Comparison of ENCODE assay signal across 9 mouse cellular contexts in genomic region chr4:119338422-119338821, GRCm38 (mm10). TPM values are rescaled to one million over a fixed set of nuclear protein-coding genes. Genes with fewer than 3 reads are reported as not detected.
DNase-seq lines count a peak whose midpoint lies in the region; ATAC-seq and TF ChIP-seq lines count a peak whose summit lies in the region.
"Had no signal": no experiment of that assay in that cellular context is flagged by ENCODE, and none has a peak within 500 bp of the region (broad histone marks: within the 10 kb centered on the region; RNA-seq: fewer than 3 reads in every experiment).

No protein-coding gene starts in this region.

- H3K4me2 ChIP-seq in intestine, embryonic 14.5 days (ENCODE audit: low read length), result 0 out of 2 replicates have a peak overlapping the region, but pooled peaks have one; percentile 5
- no peak overlapping the region; the same call in 1 of the 2 replicates for H3K4me2 ChIP-seq in intestine, postnatal 0 days (replicated peaks; ENCODE audit: low read depth)
- H3K4me2 ChIP-seq in lung, embryonic 16.5 days (ENCODE audit: low read depth, low read length), result peak overlapping the region; percentile 40; the same call in 1 of the 2 replicates
- peak overlapping the region; percentile 30 for H3K4me2 ChIP-seq in hindbrain, embryonic 13.5 days
- H3K4me2 ChIP-seq in neural tube, embryonic 12.5 days (replicated peaks), result peak overlapping the region; percentile 24

- TF ChIP-seq CTCF in intestine, postnatal 0 days (IDR thresholded peaks at IDR 0.05; ENCODE audit: low read depth), result no peak

- WGBS in intestine, embryonic 14.5 days, result 74% methylated on average over 4 of the region's 4 CpGs
- 79% methylated on average over 4 of the region's 4 CpGs for WGBS in intestine, postnatal 0 days
- WGBS in lung, embryonic 16.5 days, result 56% methylated on average over 4 of the region's 4 CpGs
- 27% methylated on average over 4 of the region's 4 CpGs for WGBS in hindbrain, embryonic 13.5 days
- WGBS in neural tube, embryonic 12.5 days, result 62% methylated on average over 4 of the region's 4 CpGs

- H3K4me1 ChIP-seq in intestine, embryonic 14.5 days (replicated peaks; ENCODE audit: control insufficient read depth, insufficient read depth, low read length), result no peaks in the 10 kb centered on the region
- H3K4me1 ChIP-seq in intestine, postnatal 0 days (replicated peaks; ENCODE audit: control insufficient read depth, insufficient read depth, low read length), result no peaks in the 10 kb centered on the region
- H3K4me1 ChIP-seq in lung, embryonic 16.5 days (replicated peaks; ENCODE audit: control insufficient read depth, insufficient read depth, low read length), result no peaks in the 10 kb centered on the region
- H3K4me1 ChIP-seq in hindbrain, embryonic 13.5 days (replicated peaks), result peaks cover 18% of the 10 kb centered on the region
- no peaks in the 10 kb centered on the region for H3K4me1 ChIP-seq in neural tube, embryonic 12.5 days

- ATAC-seq in intestine, embryonic 14.5 days (replicated peaks; ENCODE audit: low FRiP score, low TSS enrichment, low read depth), result no peak
- ATAC-seq in intestine, postnatal 0 days, result no peak
- no peak for ATAC-seq in lung, embryonic 16.5 days (ENCODE audit: low read depth)
- peak; percentile 92 for ATAC-seq in hindbrain, embryonic 13.5 days (ENCODE audit: low FRiP score)
- ATAC-seq in neural tube, embryonic 12.5 days (ENCODE audit: low FRiP score, low read depth), result peak; percentile 88

- DNase-seq in intestine, embryonic 14.5 days (ENCODE audit: low spot score), result peak; percentile 53
- DNase-seq in lung, adult 18-20 months, result no peak
- no peak for DNase-seq in thymus, postnatal 14 days
- no peak for DNase-seq in cerebellum, adult 18-20 months

- no peaks in the 10 kb centered on the region for H3K36me3 ChIP-seq in intestine, embryonic 14.5 days (ENCODE audit: control insufficient read depth, insufficient read depth, low read length)
- H3K36me3 ChIP-seq in intestine, postnatal 0 days (ENCODE audit: control insufficient read depth, insufficient read depth), result no peaks in the 10 kb centered on the region
- H3K36me3 ChIP-seq in lung, embryonic 16.5 days (ENCODE audit: control insufficient read depth, insufficient read depth, low read length), result no peaks in the 10 kb centered on the region
- peaks cover 5% of the 10 kb centered on the region; the same call in 1 of the 2 replicates for H3K36me3 ChIP-seq in hindbrain, embryonic 13.5 days
- no peaks in the 10 kb centered on the region for H3K36me3 ChIP-seq in neural tube, embryonic 12.5 days

- no peak overlapping the region for H3K4me3 ChIP-seq in intestine, embryonic 14.5 days (ENCODE audit: low read depth, low read length)
- H3K4me3 ChIP-seq in intestine, postnatal 0 days (ENCODE audit: low read depth, low read length), result no peak overlapping the region
- H3K4me3 ChIP-seq in lung, embryonic 16.5 days (ENCODE audit: low read length), result no peak overlapping the region
- H3K4me3 ChIP-seq in hindbrain, embryonic 13.5 days, result peak overlapping the region; percentile 15
- no peak overlapping the region for H3K4me3 ChIP-seq in neural tube, embryonic 12.5 days
- H3K4me3 ChIP-seq: myocyte had no signal

- H3K9me3 ChIP-seq in intestine, embryonic 14.5 days (ENCODE audit: control insufficient read depth, low read length), result no peaks in the 10 kb centered on the region
- H3K9me3 ChIP-seq in intestine, postnatal 0 days (ENCODE audit: control insufficient read depth), result no peaks in the 10 kb centered on the region
- no peaks in the 10 kb centered on the region for H3K9me3 ChIP-seq in lung, embryonic 16.5 days (ENCODE audit: control insufficient read depth, low read length)
- no peaks in the 10 kb centered on the region for H3K9me3 ChIP-seq in hindbrain, embryonic 13.5 days
- H3K9me3 ChIP-seq in neural tube, embryonic 12.5 days, result no peaks in the 10 kb centered on the region

- H3K27me3 ChIP-seq in intestine, embryonic 14.5 days (replicated peaks; ENCODE audit: control insufficient read depth, insufficient read depth, low read length), result no peaks in the 10 kb centered on the region
- no peaks in the 10 kb centered on the region for H3K27me3 ChIP-seq in intestine, postnatal 0 days (replicated peaks; ENCODE audit: control insufficient read depth, insufficient read depth, low read length)
- no peaks in the 10 kb centered on the region for H3K27me3 ChIP-seq in lung, embryonic 16.5 days (ENCODE audit: control insufficient read depth, insufficient read depth, low read depth, low read length)
- no peaks in the 10 kb centered on the region for H3K27me3 ChIP-seq in hindbrain, embryonic 13.5 days
- H3K27me3 ChIP-seq in neural tube, embryonic 12.5 days (replicated peaks), result no peaks in the 10 kb centered on the region

- H3K27ac ChIP-seq in intestine, embryonic 14.5 days (ENCODE audit: low read depth), result no peak overlapping the region
- no peak overlapping the region for H3K27ac ChIP-seq in intestine, postnatal 0 days (ENCODE audit: low read depth, low read length)
- no peak overlapping the region for H3K27ac ChIP-seq in lung, embryonic 16.5 days (ENCODE audit: low read length)
- peak overlapping the region; percentile 80 for H3K27ac ChIP-seq in hindbrain, embryonic 13.5 days
- no peak overlapping the region for H3K27ac ChIP-seq in neural tube, embryonic 12.5 days

- H3K9ac ChIP-seq in intestine, embryonic 14.5 days (ENCODE audit: low read length), result no peak overlapping the region
- H3K9ac ChIP-seq in intestine, postnatal 0 days (ENCODE audit: low read depth, low read length), result no peak overlapping the region
- H3K9ac ChIP-seq in lung, embryonic 16.5 days (ENCODE audit: low read length), result no peak overlapping the region
- peak overlapping the region; percentile 31 for H3K9ac ChIP-seq in hindbrain, embryonic 13.5 days
- H3K9ac ChIP-seq in neural tube, embryonic 12.5 days, result 0 out of 2 replicates have a peak overlapping the region, but pooled peaks have one; percentile 1

RNA-seq across cellular contexts. Expression of gene Ppih, which starts 18.1 kb away (rescaled TPM):
- polyA plus RNA-seq in intestine, embryonic 14.5 days (2014; fragmentation: Nextera tagmentation; extraction: Ambion mirVana), result 106 and 110 TPM in 2 replicates
- polyA plus RNA-seq in intestine, postnatal 0 days (2015; fragmentation: Nextera tagmentation; extraction: Ambion mirVana), result 40.9 and 47.9 TPM in 2 replicates
- 86.8 and 91.9 TPM in 2 replicates for polyA plus RNA-seq in lung, embryonic 16.5 days (2015; fragmentation: Nextera tagmentation; extraction: Ambion mirVana)
- polyA plus RNA-seq in hindbrain, embryonic 13.5 days (2015; fragmentation: Nextera tagmentation; extraction: Ambion mirVana), result 60.2 and 63.4 TPM in 2 replicates
- 83.8 and 96.8 TPM in 2 replicates for polyA plus RNA-seq in neural tube, embryonic 12.5 days (2016; fragmentation: Nextera tagmentation; extraction: Ambion mirVana)

RNA-seq across cellular contexts. Expression of gene Ybx1, which starts 44.0 kb away (rescaled TPM):
- polyA plus RNA-seq in intestine, embryonic 14.5 days (2014; fragmentation: Nextera tagmentation; extraction: Ambion mirVana), result 678 and 713 TPM in 2 replicates
- 530 and 553 TPM in 2 replicates for polyA plus RNA-seq in intestine, postnatal 0 days (2015; fragmentation: Nextera tagmentation; extraction: Ambion mirVana)
- polyA plus RNA-seq in lung, embryonic 16.5 days (2015; fragmentation: Nextera tagmentation; extraction: Ambion mirVana), result 412 and 442 TPM in 2 replicates
- polyA plus RNA-seq in hindbrain, embryonic 13.5 days (2015; fragmentation: Nextera tagmentation; extraction: Ambion mirVana), result 817 and 857 TPM in 2 replicates
- polyA plus RNA-seq in neural tube, embryonic 12.5 days (2016; fragmentation: Nextera tagmentation; extraction: Ambion mirVana), result 1,187 and 1,308 TPM in 2 replicates

Comparison
In these comparisons a context has a peak if more than half of its experiments do, and no peak if none do; other contexts are left out.
1. ATAC-seq: peak in hindbrain, embryonic 13.5 days (single experiment) and neural tube, embryonic 12.5 days (single experiment); none in intestine, embryonic 14.5 days (single experiment), intestine, postnatal 0 days (single experiment) and lung, embryonic 16.5 days (single experiment).
2. H3K9ac ChIP-seq: peak in hindbrain, embryonic 13.5 days (single experiment) and neural tube, embryonic 12.5 days (single experiment); none in intestine, embryonic 14.5 days (single experiment), intestine, postnatal 0 days (single experiment) and lung, embryonic 16.5 days (single experiment).